ENCODE assay signal across 14 mouse cellular contexts in genomic region chr4:83988314-83988713, GRCm38 (mm10).
DNase-seq lines count a peak whose midpoint lies in the region; ATAC-seq lines count a peak whose summit lies in the region.
"Had no signal": no experiment of that assay in that cellular context is flagged by ENCODE, and none has a peak within 500 bp of the region (broad histone marks: within the 10 kb centered on the region; RNA-seq: fewer than 3 reads in every experiment).

No protein-coding gene starts in this region.

- no peaks in the 10 kb centered on the region for H3K27me3 ChIP-seq in heart, embryonic 14.5 days (ENCODE audit: control insufficient read depth, insufficient read depth, low read length)
- H3K27me3 ChIP-seq in lung, embryonic 15.5 days: no peaks in the 10 kb centered on the region
- H3K27me3 ChIP-seq in embryonic facial prominence, embryonic 13.5 days: no peaks in the 10 kb centered on the region
- H3K27me3 ChIP-seq in limb, embryonic 15.5 days: no peaks in the 10 kb centered on the region
- H3K27me3 ChIP-seq: hindbrain, embryonic 13.5 days had no signal

- H3K4me3 ChIP-seq in heart, embryonic 14.5 days (ENCODE audit: control insufficient read depth in 1 of 2, insufficient read depth in 1 of 2, low read depth in 1 of 2, low read length in 2 of 2): no peak overlapping the region
- H3K4me3 ChIP-seq in lung, embryonic 15.5 days: no peak overlapping the region
- no peak overlapping the region for H3K4me3 ChIP-seq in embryonic facial prominence, embryonic 13.5 days
- no peak overlapping the region for H3K4me3 ChIP-seq in limb, embryonic 15.5 days
- H3K4me3 ChIP-seq: hindbrain, embryonic 13.5 days had no signal

- WGBS in heart, embryonic 14.5 days: 38% methylated on average over 5 of the region's 5 CpGs
- WGBS in lung, embryonic 15.5 days: 25% methylated on average over 5 of the region's 5 CpGs
- 15% methylated on average over 5 of the region's 5 CpGs for WGBS in embryonic facial prominence, embryonic 13.5 days
- WGBS in limb, embryonic 15.5 days: 20% methylated on average over 5 of the region's 5 CpGs

- no peak for ATAC-seq in heart, embryonic 14.5 days (ENCODE audit: insufficient number of reproducible peaks, insufficient read depth, low FRiP score, low read depth)
- no peak for ATAC-seq in lung, embryonic 15.5 days (ENCODE audit: borderline replicate concordance, extremely low read depth, low FRiP score, low TSS enrichment)
- peak; percentile 52; the same call in 1 of the 2 replicates for ATAC-seq in embryonic facial prominence, embryonic 13.5 days (ENCODE audit: insufficient number of reproducible peaks, insufficient read depth, low FRiP score, low TSS enrichment, low read depth)
- ATAC-seq in limb, embryonic 15.5 days (ENCODE audit: insufficient number of reproducible peaks, low FRiP score, low TSS enrichment, low read depth): peak; percentile 74; the same call in 1 of the 2 replicates
- ATAC-seq: forebrain, embryonic 14.5 days had no signal

- peak overlapping the region; percentile 18; the same call in 1 of the 2 replicates for H3K4me2 ChIP-seq in heart, embryonic 14.5 days (ENCODE audit: low read length)
- peak overlapping the region; percentile 8; the same call in 1 of the 2 replicates for H3K4me2 ChIP-seq in lung, embryonic 15.5 days
- peak overlapping the region; percentile 35 for H3K4me2 ChIP-seq in embryonic facial prominence, embryonic 13.5 days
- H3K4me2 ChIP-seq in limb, embryonic 15.5 days: no peak overlapping the region
- H3K4me2 ChIP-seq: hindbrain, embryonic 13.5 days had no signal

- DNase-seq in heart, adult 18-20 months: no peak
- no peak for DNase-seq in lung, postnatal 10 days
- no peak for DNase-seq in yolk sac, embryonic 10.5 days (ENCODE audit: low spot score)
- DNase-seq: adrenal gland, postnatal 36 days; kidney, postnatal 36 days; layer of hippocampus, postnatal 36 days; lung, postnatal 36 days; thymus, postnatal 14 days had no signal

- no peak overlapping the region for H3K9ac ChIP-seq in heart, embryonic 14.5 days (ENCODE audit: low read length)
- H3K9ac ChIP-seq in lung, embryonic 15.5 days: no peak overlapping the region
- no peak overlapping the region for H3K9ac ChIP-seq in embryonic facial prominence, embryonic 13.5 days
- H3K9ac ChIP-seq in limb, embryonic 15.5 days: no peak overlapping the region
- H3K9ac ChIP-seq: hindbrain, embryonic 13.5 days had no signal

- H3K27ac ChIP-seq in heart, embryonic 14.5 days (replicated peaks in 1 of 2; ENCODE audit: control insufficient read depth in 1 of 2, insufficient read depth in 1 of 2, low read depth in 2 of 2, low read length in 2 of 2): 0 out of 4 replicates have a peak overlapping the region, but pooled peaks of 1 of the 2 experiments have one; percentile 14
- peak overlapping the region; percentile 50; the same call in 1 of the 2 replicates for H3K27ac ChIP-seq in lung, embryonic 15.5 days
- peak overlapping the region; percentile 94 for H3K27ac ChIP-seq in embryonic facial prominence, embryonic 13.5 days
- peak overlapping the region; percentile 87 for H3K27ac ChIP-seq in limb, embryonic 15.5 days
- H3K27ac ChIP-seq: hindbrain, embryonic 13.5 days had no signal

- no peaks in the 10 kb centered on the region for H3K9me3 ChIP-seq in heart, embryonic 14.5 days (ENCODE audit: control insufficient read depth, low read length)
- H3K9me3 ChIP-seq in lung, embryonic 15.5 days: no peaks in the 10 kb centered on the region
- no peaks in the 10 kb centered on the region for H3K9me3 ChIP-seq in embryonic facial prominence, embryonic 13.5 days
- H3K9me3 ChIP-seq in limb, embryonic 15.5 days: no peaks in the 10 kb centered on the region
- H3K9me3 ChIP-seq: hindbrain, embryonic 13.5 days had no signal

- no peaks in the 10 kb centered on the region for H3K36me3 ChIP-seq in heart, embryonic 14.5 days (ENCODE audit: control insufficient read depth, insufficient read depth, low read length)
- H3K36me3 ChIP-seq in lung, embryonic 15.5 days: no peaks in the 10 kb centered on the region
- no peaks in the 10 kb centered on the region for H3K36me3 ChIP-seq in embryonic facial prominence, embryonic 13.5 days
- no peaks in the 10 kb centered on the region for H3K36me3 ChIP-seq in limb, embryonic 15.5 days
- H3K36me3 ChIP-seq: hindbrain, embryonic 13.5 days had no signal

- H3K4me1 ChIP-seq in heart, embryonic 14.5 days (ENCODE audit: control insufficient read depth in 2 of 2, insufficient read depth in 2 of 2, low read length in 2 of 2): peaks cover 11 to 15% of the 10 kb centered on the region in 2 experiments; a peak in 3 of 4 replicates
- peaks cover 32% of the 10 kb centered on the region for H3K4me1 ChIP-seq in lung, embryonic 15.5 days
- H3K4me1 ChIP-seq in embryonic facial prominence, embryonic 13.5 days: peaks cover 42% of the 10 kb centered on the region
- H3K4me1 ChIP-seq in limb, embryonic 15.5 days: peaks cover 51% of the 10 kb centered on the region

Comparison
In these comparisons a context has a peak if more than half of its experiments do, and no peak if none do; other contexts are left out.
1. ATAC-seq: peak in embryonic facial prominence, embryonic 13.5 days (single experiment) and limb, embryonic 15.5 days (single experiment); none in heart, embryonic 14.5 days (single experiment) and lung, embryonic 15.5 days (single experiment).